Mouse (Mus musculus) erythroblast, embryonic 14.5 days (primary cell): ENCODE results near the gene Xylt1.

ENCODE experiments used
- GATA1 ChIP-seq: IDR thresholded peaks from 2 replicates; pipeline ENCODE4 v1.6.1; 2012; ENCODE audit warnings: low read length, inconsistent platforms, mixed read lengths
- TAL1 ChIP-seq: IDR thresholded peaks from 3 replicates; pipeline ENCODE4 v1.6.1; 2012; ENCODE audit warnings: low read length, inconsistent platforms, mixed read lengths

DNA sequence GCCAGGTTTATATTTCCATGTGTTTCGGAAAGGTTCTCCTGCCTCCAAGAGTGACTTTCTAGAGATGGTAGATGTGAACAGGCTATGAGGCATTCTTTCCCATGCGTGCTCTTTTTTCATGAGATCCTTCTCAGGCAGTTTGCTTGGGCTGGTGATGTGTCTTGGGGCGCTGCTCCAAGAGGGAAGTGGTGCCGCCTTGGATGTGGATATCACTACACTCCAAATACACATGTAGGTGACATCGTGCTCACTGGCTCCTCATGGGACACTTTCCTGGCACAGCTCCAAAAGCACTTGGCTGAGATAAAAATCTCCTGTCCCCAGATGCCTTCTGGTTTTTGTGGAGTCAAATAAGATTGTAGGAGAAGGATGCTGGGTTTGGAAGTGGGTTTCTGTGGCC is 31.6 kb downstream of the Xylt1 start:
- no peak for TF ChIP-seq TAL1
- no peak for TF ChIP-seq GATA1
